Mouse (Mus musculus) hindbrain, embryonic 14.5 days (tissue): ENCODE data around the gene Rack1. TPM values are rescaled to one million over a fixed set of nuclear protein-coding genes. Genes with fewer than 3 reads are reported as not detected.
A peak's percentile ranks its signal among the peaks of the same experiment; 100 is the strongest.

Source experiments
- ATAC-seq: fragments of 200-750 bp; cut with Nextera tagmentation; 2 replicates; pipeline ENCODE4 v1.8.0; 2017; ENCODE audit warnings: moderate number of reproducible peaks, mild to moderate bottlenecking, moderate TSS enrichment, moderate library complexity; ENCODE audit not compliant: low FRiP score
- DNase-seq: peaks from one replicate; pipeline ENCODE4 v3.0.0-alpha.2; 2015; ENCODE audit warnings: low spot score
- H3K27ac ChIP-seq: fragments of 300-500 bp; sonication (generic); 2 replicates; pipeline ENCODE4 v1.5.1; 2014; ENCODE audit warnings: mild to moderate bottlenecking, moderate library complexity
- H3K27me3 ChIP-seq: fragments of 300-500 bp; sonication (generic); 2 replicates; pipeline ENCODE4 v1.6.1; 2014; ENCODE audit warnings: mild to moderate bottlenecking, low read length, mixed read lengths; ENCODE audit not compliant: control insufficient read depth, insufficient read depth
- H3K36me3 ChIP-seq: fragments of 300-500 bp; sonication (generic); replicated peaks from 2 replicates; pipeline ENCODE4 v1.6.1; 2014; ENCODE audit not compliant: control insufficient read depth, insufficient read depth
- H3K4me1 ChIP-seq: fragments of 300-500 bp; sonication (generic); replicated peaks from 2 replicates; pipeline ENCODE4 v1.6.1; 2014; ENCODE audit warnings: antibody characterized with exemption, low read length, mixed read lengths; ENCODE audit not compliant: control insufficient read depth, insufficient read depth
- H3K4me2 ChIP-seq: fragments of 300-500 bp; sonication (generic); replicated peaks from 2 replicates; pipeline ENCODE4 v1.6.1; 2014; ENCODE audit warnings: mild to moderate bottlenecking, moderate library complexity
- H3K4me3 ChIP-seq: fragments of 300-500 bp; sonication (generic); replicated peaks from 2 replicates; pipeline ENCODE4 v1.5.1; 2014; ENCODE audit warnings: mild to moderate bottlenecking, low read length
- H3K9ac ChIP-seq: fragments of 300-500 bp; sonication (generic); 2 replicates; pipeline ENCODE4 v1.6.1; 2014
- H3K9me3 ChIP-seq: fragments of 300-500 bp; sonication (generic); 2 replicates; pipeline ENCODE4 v1.6.1; 2016; ENCODE audit warnings: low read length; ENCODE audit not compliant: control insufficient read depth
- WGBS: fragments of 180-500 bp; shearing (Covaris S2); extraction: QIAGEN DNeasy Blood & Tissue Kit; methylation state at CpG from one replicate; pipeline ENCODE4 v1.1.7; 2014; 5-methylcytosine and 5-hydroxymethylcytosine counted together
- polyA plus RNA-seq: library from polyadenylated mRNA; unstranded; fragments of >200 nt; fragmentation: Nextera tagmentation; extraction: Ambion mirVana; gene quantifications from 2 replicates; pipeline ENCODE4 v1.2.1, GENCODE M21; 2014

Gene Rack1
- polyA plus RNA-seq, 1 experiment from 2014 or later = 454 TPM

DNA sequence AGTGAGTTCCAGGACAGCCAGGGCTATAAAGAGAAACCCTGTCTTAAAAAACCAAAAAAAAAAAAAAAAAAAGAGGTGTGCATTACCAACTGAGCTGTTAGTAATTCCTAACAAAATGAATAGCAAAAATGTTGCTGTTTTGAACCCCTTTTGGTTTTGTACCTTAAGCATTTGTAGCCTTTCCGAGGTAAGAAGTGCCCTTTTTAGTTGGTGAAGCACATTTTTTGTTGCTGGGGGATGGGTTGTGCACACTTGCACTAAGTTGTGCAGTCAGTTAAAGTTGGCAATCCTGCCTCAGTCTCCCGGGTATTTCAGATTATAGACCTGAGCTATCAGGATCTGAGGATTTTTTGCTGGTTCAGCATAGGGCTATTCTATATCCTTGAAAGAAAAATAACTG, 4.8 kb downstream of the Rack1 start:
- no peak for DNase-seq
- 94% methylated on average over 2 of the region's 2 CpGs for WGBS

DNA sequence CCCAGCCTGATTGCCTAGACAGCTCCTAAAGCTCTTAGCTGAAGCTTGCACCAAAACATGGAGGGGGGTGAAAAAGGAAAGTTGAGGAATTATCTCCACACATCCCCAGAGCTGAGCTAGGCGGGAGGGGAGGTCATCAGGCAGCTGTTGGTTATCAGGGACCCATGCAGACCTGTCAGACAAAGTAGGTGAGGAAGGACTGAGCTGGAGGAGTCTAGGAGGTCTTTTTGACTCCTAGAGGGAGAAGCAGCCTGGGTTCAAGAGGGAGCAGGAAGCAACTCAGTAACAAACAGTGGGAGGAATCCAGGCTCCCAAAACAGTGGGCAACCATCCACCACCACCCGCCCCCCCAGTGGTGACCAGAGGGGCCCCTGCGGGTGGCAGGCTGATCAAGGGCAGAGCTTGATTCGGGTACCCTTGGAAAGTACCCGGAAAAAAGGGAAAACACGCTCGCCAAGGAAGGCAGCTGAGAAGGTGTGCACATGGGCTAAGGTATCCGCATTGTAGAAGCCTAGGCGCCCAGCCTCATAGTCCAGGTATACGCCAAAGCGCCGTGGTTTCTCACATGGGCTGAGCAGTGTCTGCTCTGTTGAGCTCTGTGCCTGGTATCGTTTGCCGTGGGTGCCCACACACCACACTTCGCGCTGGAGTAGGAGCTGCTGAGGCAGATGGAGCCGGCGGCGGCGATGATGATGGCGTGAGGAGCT, 6.9 kb downstream of the Rack1 start:
- Histone ChIP-seq H3K27me3 (no peaks in the 10 kb centered on the region), H3K4me3 (no peak overlapping the region), H3K27ac (no peak overlapping the region), H3K9ac (no peak overlapping the region), H3K4me2 (no peak overlapping the region), H3K4me1 (peaks cover 6% of the 10 kb centered on the region), H3K36me3 (peaks cover 100% of the 10 kb centered on the region), H3K9me3 (no peaks in the 10 kb centered on the region)
- peak; percentile 1; the same call in 1 of the 2 replicates for ATAC-seq
- no peak for DNase-seq
- WGBS = 64% methylated on average over 21 of the region's 21 CpGs

More for the DNA sequence above, 4.8 kb downstream of the Rack1 start:
- peaks cover 18% of the 10 kb centered on the region for H3K4me1 ChIP-seq
- H3K9ac ChIP-seq = no peak overlapping the region
- no peak for ATAC-seq
- H3K36me3 ChIP-seq = peaks cover 88% of the 10 kb centered on the region
- H3K27me3 ChIP-seq = no peaks in the 10 kb centered on the region
- H3K4me2 ChIP-seq = no peak overlapping the region
- no peak overlapping the region for H3K27ac ChIP-seq
- no peaks in the 10 kb centered on the region for H3K9me3 ChIP-seq
- no peak overlapping the region for H3K4me3 ChIP-seq

DNA sequence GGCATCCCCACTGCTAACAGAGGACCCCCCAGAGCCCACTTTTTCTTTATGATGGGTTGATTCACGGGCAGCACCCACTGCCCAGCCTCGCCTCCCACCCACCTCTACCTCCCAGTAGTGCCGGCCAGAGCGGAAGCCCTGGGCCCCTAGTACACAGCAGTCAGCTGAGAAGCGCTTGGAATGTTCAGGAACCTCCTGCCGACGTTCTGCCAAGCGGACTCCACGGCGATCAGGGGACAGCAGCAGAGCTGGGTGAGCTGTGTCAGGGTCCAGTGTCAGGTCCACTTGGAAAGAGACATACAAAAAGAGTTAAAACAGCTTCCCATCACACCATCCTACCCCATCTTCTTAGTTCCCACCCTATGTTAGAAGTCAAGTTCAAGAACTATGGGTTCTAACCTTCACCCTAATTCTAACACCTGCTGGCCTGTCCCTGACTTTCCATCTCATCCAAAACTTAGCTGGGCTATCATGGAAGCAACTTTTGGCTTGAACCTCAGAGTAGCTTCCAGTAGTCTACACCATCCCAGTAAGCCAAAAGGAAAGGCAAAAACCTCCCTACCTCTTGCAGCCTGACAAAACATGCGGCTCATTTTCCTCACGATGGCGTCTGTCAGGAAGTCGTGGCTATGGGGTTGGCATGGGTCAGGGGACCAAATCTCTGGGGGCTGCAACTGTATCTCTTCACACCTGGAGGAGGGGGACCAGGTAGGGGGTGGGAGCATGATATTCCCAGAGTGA, 7.6 kb downstream of the Rack1 start:
- WGBS = 69% methylated on average over 14 of the region's 14 CpGs
- ATAC-seq (peak; percentile 11; the same call in 1 of the 2 replicates), DNase-seq (no peak)
- no peak overlapping the region for H3K4me2 ChIP-seq
- H3K27me3 ChIP-seq = no peaks in the 10 kb centered on the region
- H3K4me1 ChIP-seq = no peaks in the 10 kb centered on the region
- no peak overlapping the region for H3K27ac ChIP-seq
- peaks cover 100% of the 10 kb centered on the region for H3K36me3 ChIP-seq
- no peak overlapping the region for H3K4me3 ChIP-seq
- H3K9me3 ChIP-seq = no peaks in the 10 kb centered on the region
- no peak overlapping the region for H3K9ac ChIP-seq

- Histone ChIP-seq H3K4me2 (no peak overlapping the region), H3K36me3 (peaks cover 99% of the 10 kb centered on the region), H3K9me3 (no peaks in the 10 kb centered on the region), H3K4me3 (no peak overlapping the region), H3K27me3 (no peaks in the 10 kb centered on the region), H3K9ac (no peak overlapping the region), H3K4me1 (no peaks in the 10 kb centered on the region; the same call in 1 of the 2 replicates), H3K27ac (no peak overlapping the region)
- DNase-seq = no peak
- no peak for ATAC-seq
Observed at GRCm38 (mm10) chr11:48808304-48808646, 8.1 kb downstream of the Rack1 start.

DNA sequence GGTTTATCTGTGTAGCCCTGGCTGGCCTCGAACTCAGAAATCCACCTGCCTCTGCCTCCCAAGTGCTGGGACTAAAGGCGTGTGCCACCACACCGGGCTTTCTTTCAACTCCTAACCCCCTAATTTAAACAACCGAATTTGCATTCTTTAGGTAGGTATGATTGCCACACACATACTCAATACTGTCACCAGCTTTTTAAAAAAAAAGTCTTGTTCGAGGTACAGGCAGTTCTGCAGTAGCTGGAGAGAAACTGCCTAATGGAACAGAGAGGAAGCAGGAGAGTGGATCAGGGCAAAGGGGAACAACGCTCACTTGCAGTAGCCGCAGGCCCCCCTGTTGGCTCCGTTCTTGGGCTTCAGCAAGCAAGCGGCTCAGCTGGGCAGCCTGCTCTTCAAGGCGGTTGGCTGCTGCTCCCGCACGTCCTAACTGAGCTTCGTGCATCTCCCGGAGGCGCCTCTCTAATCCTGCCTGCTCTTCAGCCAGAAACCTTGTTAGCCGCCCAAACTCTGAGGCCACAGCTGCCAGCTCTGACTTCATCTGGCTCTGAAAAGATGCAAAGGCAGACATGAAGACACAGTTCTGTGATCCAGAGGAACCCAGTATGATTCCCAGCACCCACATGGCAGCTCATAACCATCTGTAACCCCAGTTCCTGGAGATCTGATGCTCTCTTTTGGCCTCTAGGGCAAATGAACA, 8.8 kb downstream of the Rack1 start:
- no peak for DNase-seq
- peaks cover 98% of the 10 kb centered on the region for H3K36me3 ChIP-seq
- H3K9me3 ChIP-seq = no peaks in the 10 kb centered on the region
- WGBS = 73% methylated on average over 16 of the region's 16 CpGs
- H3K4me1 ChIP-seq = no peaks in the 10 kb centered on the region; the same call in 1 of the 2 replicates
- H3K9ac ChIP-seq = no peak overlapping the region
- H3K4me3 ChIP-seq = no peak overlapping the region
- ATAC-seq = no peak
- no peak overlapping the region for H3K4me2 ChIP-seq
- no peaks in the 10 kb centered on the region for H3K27me3 ChIP-seq
- no peak overlapping the region for H3K27ac ChIP-seq

DNA sequence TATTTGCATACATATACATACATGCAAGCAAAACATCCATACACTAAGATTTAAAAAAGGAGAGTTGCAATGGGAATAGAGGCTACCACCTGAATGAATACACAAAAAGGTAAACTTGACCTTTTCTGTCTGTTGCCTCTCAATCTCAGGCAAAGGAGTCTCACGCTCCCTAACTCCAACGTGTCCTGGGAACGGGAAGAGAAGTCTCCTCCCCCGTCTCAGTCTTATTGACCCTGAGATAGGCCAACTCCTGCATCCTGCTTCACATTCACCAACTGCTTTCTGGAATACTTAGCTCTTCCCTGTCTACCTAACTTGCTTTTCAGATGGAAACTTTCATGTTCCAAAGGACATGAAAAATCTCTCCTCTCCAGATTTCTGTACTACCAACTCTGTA, 9.3 kb downstream of the Rack1 start:
- DNase-seq = no peak
- H3K27me3 ChIP-seq = no peaks in the 10 kb centered on the region
- no peak for ATAC-seq
- H3K4me3 ChIP-seq = no peak overlapping the region
- H3K9ac ChIP-seq = no peak overlapping the region
- no peaks in the 10 kb centered on the region for H3K9me3 ChIP-seq
- H3K4me1 ChIP-seq = peaks cover 4% of the 10 kb centered on the region; the same call in 1 of the 2 replicates
- peaks cover 98% of the 10 kb centered on the region for H3K36me3 ChIP-seq
- WGBS = 79% methylated on average over 4 of the region's 4 CpGs
- H3K4me2 ChIP-seq = no peak overlapping the region
- H3K27ac ChIP-seq = no peak overlapping the region

DNA sequence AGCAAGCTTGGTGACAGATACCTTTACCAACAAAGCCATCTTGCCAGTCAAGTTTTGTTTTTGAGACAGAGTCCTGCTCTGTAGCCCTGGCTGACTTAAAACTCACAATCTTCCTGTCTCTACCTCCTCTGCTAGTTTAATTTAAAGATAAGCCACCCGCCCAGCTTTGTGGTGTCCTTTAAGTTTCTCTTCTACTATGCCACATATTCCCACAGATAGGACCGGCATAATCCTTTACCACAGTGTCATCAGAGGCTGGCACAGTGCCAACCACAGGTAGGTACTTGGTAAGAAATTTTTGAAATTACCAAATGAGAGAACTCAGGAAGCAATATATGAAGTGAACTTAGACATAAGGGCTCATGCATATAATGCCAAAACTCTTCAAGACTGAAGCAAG, 10.0 kb downstream of the Rack1 start:
- no peak for ATAC-seq
- H3K27ac ChIP-seq = no peak overlapping the region
- H3K36me3 ChIP-seq = peaks cover 96% of the 10 kb centered on the region
- H3K4me3 ChIP-seq = no peak overlapping the region
- H3K9me3 ChIP-seq = no peaks in the 10 kb centered on the region
- peaks cover 11% of the 10 kb centered on the region for H3K4me1 ChIP-seq
- H3K9ac ChIP-seq = no peak overlapping the region
- DNase-seq = no peak
- no peak overlapping the region for H3K4me2 ChIP-seq
- 93% methylated on average over 2 of the region's 2 CpGs for WGBS
- no peaks in the 10 kb centered on the region for H3K27me3 ChIP-seq

- no peak overlapping the region for H3K4me2 ChIP-seq
- H3K9me3 ChIP-seq = no peaks in the 10 kb centered on the region
- peaks cover 59% of the 10 kb centered on the region for H3K36me3 ChIP-seq
- H3K9ac ChIP-seq = peak overlapping the region; percentile 45; the same call in 1 of the 2 replicates
- H3K27me3 ChIP-seq = no peaks in the 10 kb centered on the region
- H3K27ac ChIP-seq = no peak overlapping the region
- no peak overlapping the region for H3K4me3 ChIP-seq
- peaks cover 29% of the 10 kb centered on the region for H3K4me1 ChIP-seq
- ATAC-seq (no peak), DNase-seq (no peak)
Observed at GRCm38 (mm10) chr11:48813782-48814181, 13.7 kb downstream of the Rack1 start.

GRCm38 (mm10) chr11:48815851-48816250, 15.7 kb downstream of the Rack1 start:
- ATAC-seq = no peak
- DNase-seq = no peak
- H3K4me2 ChIP-seq = peak overlapping the region; percentile 87
- 77% methylated on average over 16 of the region's 16 CpGs for WGBS
- H3K36me3 ChIP-seq = peaks cover 39% of the 10 kb centered on the region
- peaks cover 29% of the 10 kb centered on the region for H3K4me1 ChIP-seq
- H3K4me3 ChIP-seq = peak overlapping the region; percentile 81
- H3K27me3 ChIP-seq = no peaks in the 10 kb centered on the region
- no peak overlapping the region for H3K27ac ChIP-seq
- H3K9me3 ChIP-seq = no peaks in the 10 kb centered on the region
- peak overlapping the region; percentile 88 for H3K9ac ChIP-seq
